Mouse (Mus musculus) erythroblast, embryonic 14.5 days (primary cell): ENCODE measurements around the gene Arpc1b.

Source experiments
- GATA1 ChIP-seq: IDR thresholded peaks from 2 replicates; pipeline ENCODE4 v1.6.1; 2012; ENCODE audit warnings: low read length, inconsistent platforms, mixed read lengths
- TAL1 ChIP-seq: IDR thresholded peaks from 3 replicates; pipeline ENCODE4 v1.6.1; 2012; ENCODE audit warnings: low read length, inconsistent platforms, mixed read lengths

DNA sequence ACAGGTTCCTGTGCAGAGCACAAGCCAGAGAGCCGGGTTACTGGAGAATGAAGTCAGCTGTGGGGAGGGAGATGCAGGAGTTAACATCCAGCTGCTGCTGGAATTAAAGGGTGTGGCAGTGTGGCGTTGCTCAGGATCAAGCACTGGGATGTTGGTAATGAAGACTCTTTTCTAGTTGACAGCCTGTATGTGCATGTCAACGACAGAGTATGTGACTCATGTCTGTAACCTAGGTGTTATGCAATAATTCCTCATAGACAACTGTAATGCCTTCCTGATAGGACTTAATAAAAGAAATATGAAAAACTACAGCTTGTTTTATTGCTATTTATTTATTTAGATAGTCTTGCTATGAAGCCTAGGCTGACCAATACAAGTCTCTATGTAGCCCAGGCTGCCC, 45.2 kb upstream of the Arpc1b start:
- TF ChIP-seq TAL1 (no peak), GATA1 (no peak)
